Mouse (Mus musculus) stomach, embryonic 16.5 days (tissue): Measurements from ENCODE around the gene Chtop. TPM values are rescaled to one million over a fixed set of nuclear protein-coding genes. Genes with fewer than 3 reads are reported as not detected.

Experiments used
- ATAC-seq: fragments of 200-750 bp; cut with Nextera tagmentation; 2 replicates; pipeline ENCODE4 v1.8.0; 2017; ENCODE audit warnings: moderate number of reproducible peaks, moderate TSS enrichment; ENCODE audit not compliant: insufficient read depth, low FRiP score
- H3K27ac ChIP-seq: fragments of 300-500 bp; sonication (generic); 2 replicates; pipeline ENCODE4 v1.5.1; 2014; ENCODE audit warnings: low read length
- H3K27me3 ChIP-seq: fragments of 300-500 bp; sonication (generic); 2 replicates; pipeline ENCODE4 v1.6.1; 2014; ENCODE audit warnings: low read length, control low read depth, mixed read lengths; ENCODE audit not compliant: control insufficient read depth, insufficient read depth
- H3K36me3 ChIP-seq: fragments of 300-500 bp; sonication (generic); 2 replicates; pipeline ENCODE4 v1.6.1; 2014; ENCODE audit warnings: low read length; ENCODE audit not compliant: control insufficient read depth, insufficient read depth
- H3K4me1 ChIP-seq: fragments of 300-500 bp; sonication (generic); 2 replicates; pipeline ENCODE4 v1.6.1; 2014; ENCODE audit warnings: low read length, control low read depth, mixed read lengths; ENCODE audit not compliant: control insufficient read depth, insufficient read depth
- H3K4me2 ChIP-seq: fragments of 300-500 bp; sonication (generic); 2 replicates; pipeline ENCODE4 v1.6.1; 2014; ENCODE audit warnings: low read depth, low read length, mixed read lengths
- H3K4me3 ChIP-seq: fragments of 300-500 bp; sonication (generic); replicated peaks from 2 replicates; pipeline ENCODE4 v1.5.1; 2014; ENCODE audit warnings: mild to moderate bottlenecking, low read length
- H3K9ac ChIP-seq: fragments of 300-500 bp; sonication (generic); 2 replicates; pipeline ENCODE4 v1.6.1; 2014; ENCODE audit warnings: low read length
- H3K9me3 ChIP-seq: fragments of 300-500 bp; sonication (generic); replicated peaks from 2 replicates; pipeline ENCODE4 v1.6.1; 2016; ENCODE audit warnings: low read length, control low read depth; ENCODE audit not compliant: control insufficient read depth
- WGBS: fragments of 180-500 bp; shearing (Covaris S2); extraction: QIAGEN DNeasy Blood & Tissue Kit; methylation state at CpG from one replicate; pipeline ENCODE4 v1.1.7; 2014; 5-methylcytosine and 5-hydroxymethylcytosine counted together
- polyA plus RNA-seq: library from polyadenylated mRNA; unstranded; fragments of >200 nt; fragmentation: Nextera tagmentation; extraction: Ambion mirVana; gene quantifications from 2 replicates; pipeline ENCODE4 v1.2.1, GENCODE M21; 2015

Gene Chtop
- polyA plus RNA-seq, 1 experiment from 2014 or later, result 105 TPM

- under 1% methylated on average over 45 of the region's 45 CpGs for WGBS
- Histone ChIP-seq H3K4me1 (peaks cover 7% of the 10 kb centered on the region; the same call in 1 of the 2 replicates), H3K9me3 (no peaks in the 10 kb centered on the region), H3K9ac (peak within 1 kb of the TSS; percentile 86), H3K36me3 (peaks cover 12% of the 10 kb centered on the region), H3K4me2 (peak within 1 kb of the TSS; percentile 59), H3K27ac (peak within 1 kb of the TSS; percentile 88), H3K4me3 (peak within 1 kb of the TSS; percentile 74), H3K27me3 (no peaks in the 10 kb centered on the region)
- peak; percentile 99 for ATAC-seq
Observed at GRCm38 (mm10) chr3:90475831-90476611, 33.3 kb downstream of the Chtop start, which contains the start of gene Ilf2. Gene Ilf2, plus strand, starts transcription at chr3:90476126.

GRCm38 (mm10) chr3:90475151-90475830, 34.0 kb downstream of the Chtop start:
- Histone ChIP-seq H3K27me3 (no peaks in the 10 kb centered on the region), H3K4me2 (peak overlapping the region; percentile 49), H3K4me1 (peaks cover 7% of the 10 kb centered on the region; the same call in 1 of the 2 replicates), H3K36me3 (peaks cover 6% of the 10 kb centered on the region), H3K9me3 (no peaks in the 10 kb centered on the region), H3K27ac (no peak overlapping the region), H3K9ac (no peak overlapping the region), H3K4me3 (peak overlapping the region; percentile 45)
- 33% methylated on average over 15 of the region's 16 CpGs for WGBS
- no peak for ATAC-seq

GRCm38 (mm10) chr3:90472213-90472612, 37.1 kb downstream of the Chtop start:
- Histone ChIP-seq H3K9ac (no peak overlapping the region), H3K4me1 (peaks cover 5% of the 10 kb centered on the region; the same call in 1 of the 2 replicates), H3K36me3 (no peaks in the 10 kb centered on the region), H3K9me3 (no peaks in the 10 kb centered on the region), H3K4me2 (no peak overlapping the region), H3K27ac (no peak overlapping the region), H3K4me3 (no peak overlapping the region), H3K27me3 (no peaks in the 10 kb centered on the region)
- 24% methylated on average over 3 of the region's 3 CpGs for WGBS
- no peak for ATAC-seq

GRCm38 (mm10) chr3:90467618-90468300, 41.5 kb downstream of the Chtop start:
- Histone ChIP-seq H3K36me3 (no peaks in the 10 kb centered on the region), H3K4me1 (peaks cover 6% of the 10 kb centered on the region; the same call in 1 of the 2 replicates), H3K9ac (no peak overlapping the region), H3K9me3 (no peaks in the 10 kb centered on the region), H3K4me3 (no peak overlapping the region), H3K4me2 (no peak overlapping the region), H3K27ac (no peak overlapping the region), H3K27me3 (peaks cover 22% of the 10 kb centered on the region)
- ATAC-seq, result no peak
- 90% methylated on average over 10 of the region's 10 CpGs for WGBS

GRCm38 (mm10) chr3:90466311-90466766, 43.0 kb downstream of the Chtop start:
- Histone ChIP-seq H3K4me2 (peak overlapping the region; percentile 99), H3K4me3 (peak overlapping the region; percentile 62), H3K27me3 (peaks cover 22% of the 10 kb centered on the region), H3K9ac (peak overlapping the region; percentile 70), H3K9me3 (no peaks in the 10 kb centered on the region), H3K4me1 (peaks cover 6% of the 10 kb centered on the region; the same call in 1 of the 2 replicates), H3K36me3 (no peaks in the 10 kb centered on the region), H3K27ac (no peak overlapping the region)
- WGBS, result 0% methylated on average over 15 of the region's 15 CpGs
- peak; percentile 23; the same call in 1 of the 2 replicates for ATAC-seq

- Histone ChIP-seq H3K9ac (peak within 1 kb of the TSS; percentile 70), H3K4me2 (peak within 1 kb of the TSS; percentile 99), H3K4me3 (peak within 1 kb of the TSS; percentile 62), H3K9me3 (no peaks in the 10 kb centered on the region), H3K36me3 (no peaks in the 10 kb centered on the region), H3K27ac (no peak within 1 kb of the TSS), H3K27me3 (peaks cover 22% of the 10 kb centered on the region), H3K4me1 (peaks cover 6% of the 10 kb centered on the region; the same call in 1 of the 2 replicates)
- 0% methylated on average over 36 of the region's 49 CpGs for WGBS
- ATAC-seq, result peak; percentile 32; the same call in 1 of the 2 replicates
Observed at GRCm38 (mm10) chr3:90465686-90466310, 43.5 kb downstream of the Chtop start, which contains the start of gene Npr1. Gene Npr1, minus strand, starts transcription at chr3:90465866.

- H3K9me3 ChIP-seq, result no peaks in the 10 kb centered on the region
- H3K36me3 ChIP-seq, result no peaks in the 10 kb centered on the region
- peak overlapping the region; percentile 99 for H3K4me2 ChIP-seq
- peaks cover 22% of the 10 kb centered on the region for H3K27me3 ChIP-seq
- H3K4me1 ChIP-seq, result peaks cover 6% of the 10 kb centered on the region; the same call in 1 of the 2 replicates
- H3K4me3 ChIP-seq, result peak overlapping the region; percentile 62
- ATAC-seq, result 0 out of 2 replicates have a peak, but pooled peaks have one; percentile 16
- WGBS, result 1% methylated on average over 75 of the region's 75 CpGs
- H3K9ac ChIP-seq, result peak overlapping the region; percentile 70
- no peak overlapping the region for H3K27ac ChIP-seq
Observed at GRCm38 (mm10) chr3:90465081-90465685, 44.1 kb downstream of the Chtop start.

GRCm38 (mm10) chr3:90464552-90465080, 44.7 kb downstream of the Chtop start:
- peaks cover 22% of the 10 kb centered on the region for H3K27me3 ChIP-seq
- H3K4me2 ChIP-seq, result peak overlapping the region; percentile 99
- no peak overlapping the region for H3K27ac ChIP-seq
- H3K36me3 ChIP-seq, result no peaks in the 10 kb centered on the region
- ATAC-seq, result no peak
- no peaks in the 10 kb centered on the region for H3K9me3 ChIP-seq
- peak overlapping the region; percentile 70 for H3K9ac ChIP-seq
- H3K4me3 ChIP-seq, result peak overlapping the region; percentile 62
- 17% methylated on average over 37 of the region's 37 CpGs for WGBS
- peaks cover 6% of the 10 kb centered on the region; the same call in 1 of the 2 replicates for H3K4me1 ChIP-seq
